Mouse (Mus musculus) midbrain, postnatal 0 days (tissue): Measurements from ENCODE around the gene Tmem212. TPM values are rescaled to one million over a fixed set of nuclear protein-coding genes. Genes with fewer than 3 reads are reported as not detected.

Experiments
- ATAC-seq: fragments of 200-750 bp; cut with Nextera tagmentation; 2 replicates; pipeline ENCODE4 v1.8.0; 2017; ENCODE audit warnings: moderate number of reproducible peaks, mild to moderate bottlenecking, moderate TSS enrichment, moderate library complexity; ENCODE audit not compliant: low FRiP score
- DNase-seq: peaks from one replicate; pipeline ENCODE4 v3.0.0-alpha.2; 2015; ENCODE audit warnings: low spot score
- H3K27ac ChIP-seq: fragments of 300-500 bp; sonication (generic); 2 replicates; pipeline ENCODE4 v1.5.1; 2014; ENCODE audit warnings: low read depth, mild to moderate bottlenecking, low read length, mixed read lengths
- H3K27me3 ChIP-seq: fragments of 300-500 bp; sonication (generic); 2 replicates; pipeline ENCODE4 v1.6.1; 2014; ENCODE audit warnings: low read length, control low read depth, mixed read lengths; ENCODE audit not compliant: insufficient read depth
- H3K36me3 ChIP-seq: fragments of 300-500 bp; sonication (generic); 2 replicates; pipeline ENCODE4 v1.6.1; 2014; ENCODE audit warnings: low read length, control low read depth, mixed read lengths; ENCODE audit not compliant: insufficient read depth
- H3K4me1 ChIP-seq: fragments of 300-500 bp; sonication (generic); 2 replicates; pipeline ENCODE4 v1.6.1; 2014; ENCODE audit warnings: mild to moderate bottlenecking, control low read depth, antibody characterized with exemption, low read length, mixed read lengths; ENCODE audit not compliant: insufficient read depth
- H3K4me2 ChIP-seq: fragments of 300-500 bp; sonication (generic); 2 replicates; pipeline ENCODE4 v1.6.1; 2014; ENCODE audit warnings: low read depth, mild to moderate bottlenecking, low read length, mixed read lengths; ENCODE audit not compliant: poor library complexity, severe bottlenecking
- H3K4me3 ChIP-seq: fragments of 300-500 bp; sonication (generic); 2 replicates; pipeline ENCODE4 v1.5.1; 2014; ENCODE audit warnings: low read depth, mild to moderate bottlenecking, low read length, moderate library complexity
- H3K9ac ChIP-seq: fragments of 300-500 bp; sonication (generic); replicated peaks from 2 replicates; pipeline ENCODE4 v1.6.1; 2014; ENCODE audit warnings: mild to moderate bottlenecking, low read length, moderate library complexity, mixed read lengths; ENCODE audit not compliant: poor library complexity, severe bottlenecking
- H3K9me3 ChIP-seq: fragments of 300-500 bp; sonication (generic); 2 replicates; pipeline ENCODE4 v1.6.1; 2016; ENCODE audit warnings: low read length, control low read depth
- CTCF ChIP-seq: IDR thresholded peaks from 2 replicates; pipeline ENCODE4 v1.5.1; 2016; ENCODE audit warnings: antibody characterized with exemption, mild to moderate bottlenecking
- WGBS: fragments of 180-500 bp; shearing (Covaris S2); extraction: QIAGEN DNeasy Blood & Tissue Kit; methylation state at CpG from one replicate; pipeline ENCODE4 v1.1.7; 2014; 5-methylcytosine and 5-hydroxymethylcytosine counted together
- polyA plus RNA-seq: library from polyadenylated mRNA; unstranded; fragments of >200 nt; fragmentation: Nextera tagmentation; extraction: Ambion mirVana; gene quantifications from 2 replicates; pipeline ENCODE4 v1.2.1, GENCODE M21; 2015
- total RNA-seq: library from RNA; depleted of rRNA; stranded (reverse); fragments of >200 nt; gene quantifications from 2 replicates; pipeline ENCODE4 v1.2.3, GENCODE M21; 2014

Tmem212 gene
- total and polyA plus RNA-seq, 2 experiments from 2014 or later: 4.8 to 9.6 TPM

GRCm38 (mm10) chr3:27904659-27905330 lies 8.6 kb upstream of the Tmem212 start:
- DNase-seq: no peak
- no peak for TF ChIP-seq CTCF

GRCm38 (mm10) chr3:27901846-27902245 lies 5.7 kb upstream of the Tmem212 start:
- H3K4me1 ChIP-seq: no peaks in the 10 kb centered on the region
- no peak overlapping the region for H3K4me3 ChIP-seq
- peak; percentile 27; the same call in 1 of the 2 replicates for TF ChIP-seq CTCF
- no peaks in the 10 kb centered on the region for H3K27me3 ChIP-seq
- WGBS: 92% methylated on average over 6 of the region's 6 CpGs
- H3K4me2 ChIP-seq: no peak overlapping the region
- no peak overlapping the region for H3K27ac ChIP-seq
- H3K9me3 ChIP-seq: no peaks in the 10 kb centered on the region
- ATAC-seq (no peak), DNase-seq (no peak)
- H3K9ac ChIP-seq: no peak overlapping the region
- H3K36me3 ChIP-seq: no peaks in the 10 kb centered on the region

More at GRCm38 (mm10) chr3:27904659-27905330, 8.6 kb upstream of the Tmem212 start:
- no peak for ATAC-seq
- Histone ChIP-seq H3K4me1 (no peaks in the 10 kb centered on the region), H3K27ac (no peak overlapping the region), H3K4me2 (no peak overlapping the region), H3K36me3 (no peaks in the 10 kb centered on the region), H3K27me3 (no peaks in the 10 kb centered on the region), H3K4me3 (no peak overlapping the region), H3K9me3 (no peaks in the 10 kb centered on the region), H3K9ac (no peak overlapping the region)
- 59% methylated on average over 13 of the region's 13 CpGs for WGBS

- H3K27me3 ChIP-seq: no peaks in the 10 kb centered on the region
- H3K27ac ChIP-seq: no peak overlapping the region
- H3K36me3 ChIP-seq: no peaks in the 10 kb centered on the region
- no peaks in the 10 kb centered on the region for H3K9me3 ChIP-seq
- no peak for TF ChIP-seq CTCF
- H3K9ac ChIP-seq: no peak overlapping the region
- ATAC-seq: no peak
- DNase-seq: peak; percentile 42
- no peak overlapping the region for H3K4me2 ChIP-seq
- WGBS: 78% methylated on average over 13 of the region's 13 CpGs
- 0 out of 2 replicates have a peak, but pooled peaks cover 3% of the 10 kb centered on the region for H3K4me1 ChIP-seq
- H3K4me3 ChIP-seq: no peak overlapping the region
These were observed 3.0 kb upstream of the Tmem212 start for GRCm38 (mm10) chr3:27899012-27899726.

- Histone ChIP-seq H3K36me3 (no peaks in the 10 kb centered on the region), H3K9me3 (no peaks in the 10 kb centered on the region), H3K9ac (no peak overlapping the region), H3K4me1 (0 out of 2 replicates have a peak, but pooled peaks cover 3% of the 10 kb centered on the region), H3K27ac (no peak overlapping the region), H3K27me3 (no peaks in the 10 kb centered on the region), H3K4me2 (no peak overlapping the region), H3K4me3 (no peak overlapping the region)
- WGBS: 79% methylated on average over 10 of the region's 10 CpGs
- ATAC-seq (no peak), DNase-seq (no peak)
- no peak for TF ChIP-seq CTCF
These were observed 2.0 kb upstream of the Tmem212 start for GRCm38 (mm10) chr3:27898178-27898577.

GRCm38 (mm10) chr3:27886578-27886977 lies 9.6 kb downstream of the Tmem212 start:
- H3K4me2 ChIP-seq: no peak overlapping the region
- 74% methylated on average over 7 of the region's 7 CpGs for WGBS
- H3K4me1 ChIP-seq: no peaks in the 10 kb centered on the region
- ATAC-seq (no peak), DNase-seq (no peak)
- no peaks in the 10 kb centered on the region for H3K27me3 ChIP-seq
- no peak overlapping the region for H3K4me3 ChIP-seq
- H3K9ac ChIP-seq: no peak overlapping the region
- no peak overlapping the region for H3K27ac ChIP-seq
- no peak for TF ChIP-seq CTCF
- H3K9me3 ChIP-seq: no peaks in the 10 kb centered on the region
- H3K36me3 ChIP-seq: no peaks in the 10 kb centered on the region

- Histone ChIP-seq H3K27ac (no peak overlapping the region), H3K4me3 (no peak overlapping the region), H3K9me3 (no peaks in the 10 kb centered on the region), H3K27me3 (no peaks in the 10 kb centered on the region), H3K4me2 (no peak overlapping the region), H3K36me3 (no peaks in the 10 kb centered on the region), H3K9ac (no peak overlapping the region), H3K4me1 (no peaks in the 10 kb centered on the region)
- TF ChIP-seq CTCF: no peak
- 90% methylated on average over 6 of the region's 6 CpGs for WGBS
- ATAC-seq: no peak
- no peak for DNase-seq
These were observed 10.6 kb downstream of the Tmem212 start for GRCm38 (mm10) chr3:27885585-27885984.
